Comparison of ENCODE assay signal across 20 mouse cellular contexts in the genomic region with DNA sequence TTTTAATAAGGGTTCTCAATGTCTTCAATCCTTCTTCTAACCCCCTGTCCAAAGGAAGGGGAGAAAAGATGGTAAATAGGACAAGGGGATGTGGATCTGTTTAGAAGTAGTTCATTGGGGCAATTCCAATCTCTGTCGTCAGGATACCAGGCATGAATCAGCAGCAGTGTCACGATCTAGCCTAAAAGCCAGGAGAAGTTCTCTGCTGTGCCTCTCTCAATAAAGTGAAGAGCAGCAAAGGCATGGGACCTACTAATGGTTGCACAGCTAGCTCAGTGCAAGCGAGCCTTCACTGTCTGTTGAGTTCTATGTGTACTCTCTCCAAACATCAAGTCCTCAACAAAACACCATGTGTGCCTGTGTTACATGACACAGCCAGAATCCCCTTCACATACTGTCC.
"Had no signal": no experiment of that assay in that cellular context is flagged by ENCODE, and none has a peak within 500 bp of the region (broad histone marks: within the 10 kb centered on the region; RNA-seq: fewer than 3 reads in every experiment).

No protein-coding gene starts in this region.

- DNase-seq: kidney, adult 8-10 months; kidney, postnatal 10 days; kidney, postnatal 36 days; layer of hippocampus, postnatal 36 days; lung, adult 18-20 months; lung, postnatal 10 days; lung, postnatal 36 days; thymus, adult 18-20 months; thymus, postnatal 14 days; thymus, postnatal 4 days had no signal

- H3K9ac ChIP-seq: kidney, embryonic 15.5 days; lung, embryonic 15.5 days; midbrain, embryonic 13.5 days; neural tube, embryonic 13.5 days had no signal

- H3K27me3 ChIP-seq: kidney, embryonic 15.5 days; lung, embryonic 15.5 days; megakaryocyte, embryonic 14.5 days; midbrain, embryonic 13.5 days; neural tube, embryonic 13.5 days had no signal

- H3K4me2 ChIP-seq: kidney, embryonic 15.5 days; lung, embryonic 15.5 days; midbrain, embryonic 13.5 days; neural tube, embryonic 13.5 days had no signal

- H3K36me3 ChIP-seq: kidney, embryonic 15.5 days; lung, embryonic 15.5 days had no signal

- H3K4me1 ChIP-seq: kidney, embryonic 15.5 days; midbrain, embryonic 10.5 days; midbrain, embryonic 13.5 days; neural tube, embryonic 13.5 days had no signal

- H3K9me3 ChIP-seq: kidney, embryonic 15.5 days; lung, embryonic 15.5 days; megakaryocyte, embryonic 14.5 days; midbrain, embryonic 10.5 days; midbrain, embryonic 13.5 days; neural tube, embryonic 13.5 days had no signal

- ATAC-seq: intestine, postnatal 0 days; midbrain, embryonic 13.5 days; midbrain, embryonic 16.5 days had no signal

- H3K4me3 ChIP-seq: kidney, embryonic 15.5 days; left cerebral cortex, adult 2 months; lung, embryonic 15.5 days; megakaryocyte, embryonic 14.5 days; midbrain, embryonic 10.5 days; midbrain, embryonic 13.5 days; myocyte; neural tube, embryonic 13.5 days had no signal

- H3K27ac ChIP-seq: kidney, embryonic 15.5 days; left cerebral cortex, adult 2 months; lung, embryonic 15.5 days; midbrain, embryonic 10.5 days; midbrain, embryonic 13.5 days; neural tube, embryonic 13.5 days had no signal
